In genomic region chr19:34922603-34922963, GRCm38 (mm10) we compare ENCODE assay signal across 8 mouse cellular contexts. TPM values are rescaled to one million over a fixed set of nuclear protein-coding genes. Genes with fewer than 3 reads are reported as not detected.
DNase-seq lines count a peak whose midpoint lies in the region; ATAC-seq and TF ChIP-seq lines count a peak whose summit lies in the region.

No protein-coding gene starts in this region.

- H3K79me3 ChIP-seq in C2C12 (ENCODE audit: low read depth) = peaks cover 37% of the 10 kb centered on the region

- peak overlapping the region; percentile 61 for H3K9ac ChIP-seq in forebrain, embryonic 15.5 days (replicated peaks)
- H3K9ac ChIP-seq in liver, embryonic 14.5 days (replicated peaks) = peak overlapping the region; percentile 76

- intact Hi-C loops in gastrocnemius, postnatal 14 days (cut with DNase I; ENCODE audit: low total_unique reads) = no loop called here

- H3K9me3 ChIP-seq in forebrain, embryonic 15.5 days = no peaks in the 10 kb centered on the region
- H3K9me3 ChIP-seq in liver, embryonic 14.5 days (ENCODE audit: control insufficient read depth, low read length) = no peaks in the 10 kb centered on the region

- H3K27ac ChIP-seq in cerebellum, adult 2 months (ENCODE audit: insufficient read depth, low read length) = no peak overlapping the region
- H3K27ac ChIP-seq in forebrain, embryonic 15.5 days (replicated peaks) = peak overlapping the region; percentile 85; the same call in 1 of the 2 replicates
- H3K27ac ChIP-seq in liver, embryonic 14.5 days = peak overlapping the region; percentile 55

- TF ChIP-seq CTCF in cerebellum, adult 2 months (IDR thresholded peaks at IDR 0.05; ENCODE audit: borderline replicate concordance, insufficient read depth, low read depth, low read length) = no peak
- TF ChIP-seq CTCF in C2C12 (IDR thresholded peaks at IDR 0.05; ENCODE audit: control insufficient read depth, insufficient read depth, insufficient read length) = no peak
- TF ChIP-seq CTCF in liver, embryonic 14.5 days (IDR thresholded peaks at IDR 0.05; ENCODE audit: low read depth) = no peak

- H3K4me1 ChIP-seq in cerebellum, adult 2 months (ENCODE audit: control insufficient read depth, insufficient read depth, low read length) = no peaks in the 10 kb centered on the region
- H3K4me1 ChIP-seq in forebrain, embryonic 15.5 days = peaks cover 11% of the 10 kb centered on the region
- H3K4me1 ChIP-seq in liver, embryonic 14.5 days (replicated peaks; ENCODE audit: control insufficient read depth in 2 of 2, insufficient read depth in 2 of 2, low read length in 1 of 2) = peaks cover 2 to 4% of the 10 kb centered on the region in 2 experiments; a peak in 3 of 4 replicates

- peaks cover 55% of the 10 kb centered on the region for H3K79me2 ChIP-seq in C2C12 (ENCODE audit: control insufficient read depth, insufficient read depth)

- peak overlapping the region; percentile 97 for H3K4me3 ChIP-seq in cerebellum, adult 2 months (replicated peaks; ENCODE audit: insufficient read depth, low read depth, low read length)
- H3K4me3 ChIP-seq in C2C12 (ENCODE audit: insufficient read depth, poor library complexity, severe bottlenecking) = peak overlapping the region; percentile 98
- H3K4me3 ChIP-seq in forebrain, embryonic 15.5 days = peak overlapping the region; percentile 85
- peak overlapping the region; percentile 81 to 94 for H3K4me3 ChIP-seq in liver, embryonic 14.5 days (ENCODE audit: insufficient read depth in 1 of 2, low read depth in 2 of 2, low read length in 2 of 2)

- TF ChIP-seq EP300 in liver, embryonic 14.5 days (IDR thresholded peaks at IDR 0.05; ENCODE audit: low read depth) = no peak

- H3K27me3 ChIP-seq in cerebellum, adult 2 months (ENCODE audit: control insufficient read depth, insufficient read depth, low read length) = no peaks in the 10 kb centered on the region
- no peaks in the 10 kb centered on the region for H3K27me3 ChIP-seq in C2C12 (ENCODE audit: control insufficient read depth, insufficient read depth, insufficient read length)
- H3K27me3 ChIP-seq in forebrain, embryonic 15.5 days = no peaks in the 10 kb centered on the region
- no peaks in the 10 kb centered on the region for H3K27me3 ChIP-seq in liver, embryonic 14.5 days (ENCODE audit: control insufficient read depth, insufficient read depth, low read length)

- WGBS in cerebellum, adult 2 months = under 1% methylated on average over 9 of the region's 9 CpGs
- under 1% methylated on average over 9 of the region's 9 CpGs for WGBS in forebrain, embryonic 15.5 days
- WGBS in liver, embryonic 14.5 days (ENCODE audit: insufficient replicate concordance) = under 1% methylated on average over 9 of the region's 9 CpGs

- no peak for DNase-seq in cerebellum, adult 2 months
- DNase-seq in cerebellum, adult 8-10 months = no peak
- peak in 1 of 3 experiments; percentile 28 for DNase-seq in liver, embryonic 14.5 days (ENCODE audit: low read depth in 3 of 3, low spot score in 3 of 3)
- DNase-seq in thymus, postnatal 25 days = no peak
- DNase-seq in gastrocnemius, postnatal 14 days = no peak
- no peak for DNase-seq in gastrocnemius, postnatal 10 days

- ATAC-seq in forebrain, embryonic 15.5 days (replicated peaks) = no peak
- no peak for ATAC-seq in liver, embryonic 14.5 days (ENCODE audit: insufficient read depth)

- peak overlapping the region; percentile 71 for H3K4me2 ChIP-seq in forebrain, embryonic 15.5 days (replicated peaks)
- peak overlapping the region; percentile 76 for H3K4me2 ChIP-seq in liver, embryonic 14.5 days (ENCODE audit: low read depth)

- H3ac ChIP-seq in C2C12 (ENCODE audit: control insufficient read depth, insufficient read length, low read depth) = peak overlapping the region; percentile 98

- no peak for TF ChIP-seq POLR2A in cerebellum, adult 2 months (IDR thresholded peaks at IDR 0.05; ENCODE audit: borderline replicate concordance, insufficient read depth, low read length)

- H3K36me3 ChIP-seq in C2C12 (ENCODE audit: control insufficient read depth, insufficient read depth) = peaks cover 26% of the 10 kb centered on the region
- peaks cover 3% of the 10 kb centered on the region; the same call in 1 of the 2 replicates for H3K36me3 ChIP-seq in forebrain, embryonic 15.5 days
- peaks cover 17% of the 10 kb centered on the region for H3K36me3 ChIP-seq in liver, embryonic 14.5 days (replicated peaks; ENCODE audit: control insufficient read depth, insufficient read depth, low read depth)

TF ChIP-seq in C2C12, 6 proteins besides CTCF, POLR2A, EP300 and RAD21:
- TF ChIP-seq USF1 (IDR thresholded peaks at IDR 0.05; ENCODE audit: low read depth) (peak; percentile 79), MYOD1 (IDR thresholded peaks at IDR 0.05; ENCODE audit: control insufficient read depth, insufficient read length, low read depth) (no peak), MYOG (IDR thresholded peaks at IDR 0.05; ENCODE audit: control insufficient read depth, extremely low read depth, insufficient read length) (no peak)

RNA-seq across cellular contexts. Expression of gene Kif20b, which starts 0.4 kb away (rescaled TPM):
- polyA plus RNA-seq in cerebellum, adult 2 months (2012; rRNA removed) = 0.55 and 0.56 TPM in 2 replicates
- polyA plus RNA-seq in C2C12 (2012; fragmentation: generic; extraction: Trizol) = 7.6 TPM
- polyA plus RNA-seq in forebrain, embryonic 15.5 days (2015; fragmentation: Nextera tagmentation; extraction: Ambion mirVana) = 33.1 and 34.9 TPM in 2 replicates
- 8.4 and 20.4 TPM in 2 replicates for polyA plus RNA-seq in liver, embryonic 14.5 days (2012; rRNA removed)
- 30.7 and 34.4 TPM in 2 replicates for polyA plus RNA-seq in liver, embryonic 14.5 days (2014; fragmentation: Nextera tagmentation; extraction: Ambion mirVana)
- 1 to 10 TPM; 2.4 to 2.6 TPM for total RNA-seq in gastrocnemius, postnatal 14 days (2021)
- total RNA-seq in gastrocnemius, postnatal 10 days (2021) = 1 to 10 TPM; 5.8 to 8.0 TPM

RNA-seq across cellular contexts. Expression of gene Pank1, which starts 43.3 kb away (rescaled TPM):
- 6.3 and 6.9 TPM in 2 replicates for polyA plus RNA-seq in cerebellum, adult 2 months (2012; rRNA removed)
- 5.1 TPM for polyA plus RNA-seq in C2C12 (2012; fragmentation: generic; extraction: Trizol)
- 5.6 and 6.5 TPM in 2 replicates for polyA plus RNA-seq in forebrain, embryonic 15.5 days (2015; fragmentation: Nextera tagmentation; extraction: Ambion mirVana)
- polyA plus RNA-seq in liver, embryonic 14.5 days (2012; rRNA removed) = 1.7 and 2.5 TPM in 2 replicates
- polyA plus RNA-seq in liver, embryonic 14.5 days (2014; fragmentation: Nextera tagmentation; extraction: Ambion mirVana) = 6.7 and 7.1 TPM in 2 replicates
- total RNA-seq in gastrocnemius, postnatal 14 days (2021) = 10 to 100 TPM in 1 of 2 experiments, 1 to 10 TPM in 1; 9.1 to 19.6 TPM
- 1 to 10 TPM; 8.8 to 9.3 TPM for total RNA-seq in gastrocnemius, postnatal 10 days (2021)
